Mouse (Mus musculus): ENCODE data around the gene 2310039H08Rik. TPM values are rescaled to one million over a fixed set of nuclear protein-coding genes. Genes with fewer than 3 reads are reported as not detected.
A peak's percentile ranks its signal among the peaks of the same experiment; 100 is the strongest.

2310039H08Rik gene
- polyA plus RNA-seq (2015; fragmentation: Nextera tagmentation; extraction: Ambion mirVana): 113 and 117 TPM in 2 replicates

- Histone ChIP-seq H3K4me3 (ENCODE audit: low read depth, low read length) (peak within 1 kb of the TSS; percentile 86), H3K9ac (ENCODE audit: low read length) (peak within 1 kb of the TSS; percentile 81), H3K27ac (replicated peaks) (peak within 1 kb of the TSS; percentile 90), H3K27me3 (ENCODE audit: control insufficient read depth, insufficient read depth, low read length) (no peaks in the 10 kb centered on the region), H3K4me2 (replicated peaks; ENCODE audit: low read depth) (peak within 1 kb of the TSS; percentile 85), H3K4me1 (replicated peaks; ENCODE audit: control insufficient read depth, insufficient read depth) (no peaks in the 10 kb centered on the region; the same call in 1 of the 2 replicates), H3K9me3 (ENCODE audit: control insufficient read depth, low read length) (no peaks in the 10 kb centered on the region), H3K36me3 (ENCODE audit: control insufficient read depth, insufficient read depth, low read length) (peaks cover 8% of the 10 kb centered on the region; the same call in 1 of the 2 replicates)
- TF ChIP-seq EP300 (optimal IDR thresholded peaks at IDR 0.05) (no peak), CTCF (IDR thresholded peaks at IDR 0.05; ENCODE audit: low read depth) (no peak)
- under 1% methylated on average over 50 of the region's 50 CpGs for whole genome bisulfite sequencing
- peak; percentile 80 for ATAC-seq (ENCODE audit: low FRiP score, low TSS enrichment)
- DNase-seq (ENCODE audit: low spot score): peak; percentile 83
Measured at GRCm38 (mm10) chr17:46772404-46773277, at the start of gene 2310039H08Rik. 2310039H08Rik (plus strand) TSS chr17:46772635.

GRCm38 (mm10) chr17:46724477-46725084, 47.9 kb upstream of the 2310039H08Rik start:
- H3K4me3 ChIP-seq (ENCODE audit: low read depth, low read length): no peak overlapping the region
- ATAC-seq (ENCODE audit: low FRiP score, low TSS enrichment): no peak
- 81% methylated on average over 14 of the region's 20 CpGs for WGBS
- TF ChIP-seq CTCF (IDR thresholded peaks at IDR 0.05; ENCODE audit: low read depth) (no peak), EP300 (optimal IDR thresholded peaks at IDR 0.05) (no peak)
- H3K36me3 ChIP-seq (ENCODE audit: control insufficient read depth, insufficient read depth, low read length): peaks cover 10% of the 10 kb centered on the region; the same call in 1 of the 2 replicates
- no peak overlapping the region for H3K9ac ChIP-seq (ENCODE audit: low read length)
- no peak overlapping the region for H3K4me2 ChIP-seq (replicated peaks; ENCODE audit: low read depth)
- no peaks in the 10 kb centered on the region for H3K9me3 ChIP-seq (ENCODE audit: control insufficient read depth, low read length)
- no peak overlapping the region for H3K27ac ChIP-seq (replicated peaks)
- no peaks in the 10 kb centered on the region for H3K4me1 ChIP-seq (replicated peaks; ENCODE audit: control insufficient read depth, insufficient read depth)
- H3K27me3 ChIP-seq (ENCODE audit: control insufficient read depth, insufficient read depth, low read length): no peaks in the 10 kb centered on the region
- no peak for DNase-seq (ENCODE audit: low spot score)

GRCm38 (mm10) chr17:46725273-46725672, 47.2 kb upstream of the 2310039H08Rik start:
- TF ChIP-seq EP300 (optimal IDR thresholded peaks at IDR 0.05) (no peak), CTCF (IDR thresholded peaks at IDR 0.05; ENCODE audit: low read depth) (peak; percentile 76)
- Histone ChIP-seq H3K27me3 (ENCODE audit: control insufficient read depth, insufficient read depth, low read length) (no peaks in the 10 kb centered on the region), H3K4me2 (replicated peaks; ENCODE audit: low read depth) (no peak overlapping the region), H3K9ac (ENCODE audit: low read length) (no peak overlapping the region), H3K4me1 (replicated peaks; ENCODE audit: control insufficient read depth, insufficient read depth) (no peaks in the 10 kb centered on the region), H3K4me3 (ENCODE audit: low read depth, low read length) (no peak overlapping the region), H3K9me3 (ENCODE audit: control insufficient read depth, low read length) (no peaks in the 10 kb centered on the region), H3K36me3 (ENCODE audit: control insufficient read depth, insufficient read depth, low read length) (peaks cover 8% of the 10 kb centered on the region; the same call in 1 of the 2 replicates), H3K27ac (replicated peaks) (no peak overlapping the region)
- ATAC-seq (ENCODE audit: low FRiP score, low TSS enrichment): peak; percentile 9; the same call in 1 of the 2 replicates
- 58% methylated on average over 9 of the region's 9 CpGs for WGBS
- DNase-seq (ENCODE audit: low spot score): peak; percentile 41

- Histone ChIP-seq H3K27ac (replicated peaks) (no peak overlapping the region), H3K36me3 (ENCODE audit: control insufficient read depth, insufficient read depth, low read length) (peaks cover 7% of the 10 kb centered on the region; the same call in 1 of the 2 replicates), H3K4me1 (replicated peaks; ENCODE audit: control insufficient read depth, insufficient read depth) (no peaks in the 10 kb centered on the region), H3K4me2 (replicated peaks; ENCODE audit: low read depth) (no peak overlapping the region), H3K27me3 (ENCODE audit: control insufficient read depth, insufficient read depth, low read length) (no peaks in the 10 kb centered on the region), H3K4me3 (ENCODE audit: low read depth, low read length) (no peak overlapping the region), H3K9ac (ENCODE audit: low read length) (no peak overlapping the region), H3K9me3 (ENCODE audit: control insufficient read depth, low read length) (no peaks in the 10 kb centered on the region)
- DNase-seq (ENCODE audit: low spot score) (no peak), ATAC-seq (ENCODE audit: low FRiP score, low TSS enrichment) (no peak)
- no peak for TF ChIP-seq EP300 (optimal IDR thresholded peaks at IDR 0.05)
- no peak for TF ChIP-seq CTCF (IDR thresholded peaks at IDR 0.05; ENCODE audit: low read depth)
- WGBS: 92% methylated on average over 26 of the region's 26 CpGs
Measured at GRCm38 (mm10) chr17:46725731-46726645, 46.4 kb upstream of the 2310039H08Rik start.

GRCm38 (mm10) chr17:46727271-46727670, 45.2 kb upstream of the 2310039H08Rik start:
- no peak overlapping the region for H3K9ac ChIP-seq (ENCODE audit: low read length)
- H3K4me1 ChIP-seq (replicated peaks; ENCODE audit: control insufficient read depth, insufficient read depth): no peaks in the 10 kb centered on the region
- 0 out of 2 replicates have a peak, but pooled peaks cover 7% of the 10 kb centered on the region for H3K36me3 ChIP-seq (ENCODE audit: control insufficient read depth, insufficient read depth, low read length)
- H3K27ac ChIP-seq (replicated peaks): no peak overlapping the region
- H3K27me3 ChIP-seq (ENCODE audit: control insufficient read depth, insufficient read depth, low read length): no peaks in the 10 kb centered on the region
- no peak for TF ChIP-seq EP300 (optimal IDR thresholded peaks at IDR 0.05)
- TF ChIP-seq CTCF (IDR thresholded peaks at IDR 0.05; ENCODE audit: low read depth): no peak
- H3K4me3 ChIP-seq (ENCODE audit: low read depth, low read length): no peak overlapping the region
- DNase-seq (ENCODE audit: low spot score) (no peak), ATAC-seq (ENCODE audit: low FRiP score, low TSS enrichment) (no peak)
- 92% methylated on average over 11 of the region's 11 CpGs for WGBS
- no peaks in the 10 kb centered on the region for H3K9me3 ChIP-seq (ENCODE audit: control insufficient read depth, low read length)
- H3K4me2 ChIP-seq (replicated peaks; ENCODE audit: low read depth): no peak overlapping the region
